In genomic region chr11:90249701-90250141, GRCm38 (mm10) we compare ENCODE assay signal across 8 mouse cellular contexts. TPM values are rescaled to one million over a fixed set of nuclear protein-coding genes. Genes with fewer than 3 reads are reported as not detected.
DNase-seq lines count a peak whose midpoint lies in the region; ATAC-seq and TF ChIP-seq lines count a peak whose summit lies in the region.

No protein-coding gene starts in this region.

- no peak for TF ChIP-seq POLR2A in brain, embryonic 14.5 days (IDR thresholded peaks at IDR 0.05; ENCODE audit: borderline replicate concordance, extremely low read depth, insufficient read depth, insufficient read length, poor library complexity, severe bottlenecking)

- DNase-seq in lung, embryonic 14.5 days: peak; percentile 62
- DNase-seq in lung, adult 18-20 months: no peak
- peak; percentile 76 for DNase-seq in brain, embryonic 14.5 days (ENCODE audit: low read depth)
- peak; percentile 48 for DNase-seq in lung, postnatal 0 days (ENCODE audit: low spot score)
- no peak for DNase-seq in urinary bladder, postnatal 36 days (ENCODE audit: low spot score in 2 of 2)
- DNase-seq in cerebellum, adult 8-10 months: no peak
- no peak for DNase-seq in urinary bladder, adult 18-20 months (ENCODE audit: low spot score in 2 of 2)

- H3K4me2 ChIP-seq in lung, embryonic 14.5 days: peak overlapping the region; percentile 71
- peak overlapping the region; percentile 83 for H3K4me2 ChIP-seq in heart, embryonic 16.5 days (ENCODE audit: low read depth, low read length)
- H3K4me2 ChIP-seq in lung, postnatal 0 days (replicated peaks; ENCODE audit: low read depth, low read length): peak overlapping the region; percentile 92

- 0% methylated on average over 22 of the region's 22 CpGs for WGBS in lung, embryonic 14.5 days
- 0% methylated on average over 22 of the region's 22 CpGs for whole genome bisulfite sequencing in heart, embryonic 16.5 days
- under 1% methylated on average over 21 of the region's 22 CpGs for WGBS in lung, postnatal 0 days

- peak overlapping the region; percentile 83 for H3K4me3 ChIP-seq in lung, embryonic 14.5 days (ENCODE audit: low read depth, low read length)
- H3K4me3 ChIP-seq in heart, embryonic 16.5 days (ENCODE audit: low read length): peak overlapping the region; percentile 99
- H3K4me3 ChIP-seq in lung, postnatal 0 days (ENCODE audit: low read depth, low read length): peak overlapping the region; percentile 86

- peak; percentile 50 for ATAC-seq in lung, embryonic 14.5 days (ENCODE audit: insufficient read depth)
- ATAC-seq in heart, embryonic 16.5 days (replicated peaks; ENCODE audit: extremely low read depth, insufficient read depth, low FRiP score): peak; percentile 9
- peak; percentile 6 for ATAC-seq in lung, postnatal 0 days

- no peak for TF ChIP-seq EP300 in lung, postnatal 0 days (IDR thresholded peaks at IDR 0.05)

- no peaks in the 10 kb centered on the region for H3K36me3 ChIP-seq in lung, embryonic 14.5 days (ENCODE audit: insufficient read depth)
- no peaks in the 10 kb centered on the region for H3K36me3 ChIP-seq in heart, embryonic 16.5 days (ENCODE audit: control insufficient read depth, insufficient read depth)
- no peaks in the 10 kb centered on the region for H3K36me3 ChIP-seq in lung, postnatal 0 days (ENCODE audit: insufficient read depth, low read length)

- H3K4me1 ChIP-seq in lung, embryonic 14.5 days (ENCODE audit: insufficient read depth): 0 out of 2 replicates have a peak, but pooled peaks cover 9% of the 10 kb centered on the region
- peaks cover 36% of the 10 kb centered on the region for H3K4me1 ChIP-seq in heart, embryonic 16.5 days (ENCODE audit: control insufficient read depth, insufficient read depth, low read length)
- peaks cover 8% of the 10 kb centered on the region for H3K4me1 ChIP-seq in lung, postnatal 0 days (ENCODE audit: insufficient read depth, low read depth, low read length)

- H3K27me3 ChIP-seq in lung, embryonic 14.5 days (ENCODE audit: insufficient read depth, low read length): no peaks in the 10 kb centered on the region
- H3K27me3 ChIP-seq in heart, embryonic 16.5 days (ENCODE audit: control insufficient read depth, insufficient read depth, low read length): no peaks in the 10 kb centered on the region
- no peaks in the 10 kb centered on the region for H3K27me3 ChIP-seq in lung, postnatal 0 days (replicated peaks; ENCODE audit: insufficient read depth, low read length)

- H3K9ac ChIP-seq in lung, embryonic 14.5 days: peak overlapping the region; percentile 90
- H3K9ac ChIP-seq in heart, embryonic 16.5 days (ENCODE audit: low read length): peak overlapping the region; percentile 99
- peak overlapping the region; percentile 89 for H3K9ac ChIP-seq in lung, postnatal 0 days (replicated peaks; ENCODE audit: low read depth)

- peak overlapping the region; percentile 78 for H3K27ac ChIP-seq in lung, embryonic 14.5 days (ENCODE audit: low read depth)
- H3K27ac ChIP-seq in heart, embryonic 16.5 days (ENCODE audit: low read length): peak overlapping the region; percentile 94
- H3K27ac ChIP-seq in lung, postnatal 0 days (ENCODE audit: low read length): peak overlapping the region; percentile 78

- TF ChIP-seq CTCF in lung, embryonic 14.5 days (IDR thresholded peaks at IDR 0.05; ENCODE audit: low read depth): no peak
- TF ChIP-seq CTCF in brain, embryonic 14.5 days (IDR thresholded peaks at IDR 0.05; ENCODE audit: borderline replicate concordance, extremely low read depth, insufficient read depth, insufficient read length): no peak
- no peak for TF ChIP-seq CTCF in lung, postnatal 0 days (IDR thresholded peaks at IDR 0.05)

- H3K9me3 ChIP-seq in lung, embryonic 14.5 days (ENCODE audit: low read depth, low read length): no peaks in the 10 kb centered on the region
- no peaks in the 10 kb centered on the region for H3K9me3 ChIP-seq in heart, embryonic 16.5 days (replicated peaks; ENCODE audit: control insufficient read depth, low read length)
- no peaks in the 10 kb centered on the region for H3K9me3 ChIP-seq in lung, postnatal 0 days (ENCODE audit: low read length)

RNA-seq across cellular contexts. Expression of gene Mmd, which starts 0.5 kb away (rescaled TPM):
- 31.5 and 33.9 TPM in 2 replicates for polyA plus RNA-seq in lung, embryonic 14.5 days (2014; fragmentation: Nextera tagmentation; extraction: Ambion mirVana)
- 78.5 and 102 TPM in 2 replicates for polyA plus RNA-seq in brain, embryonic 14.5 days (2012; rRNA removed)
- polyA plus RNA-seq in heart, embryonic 16.5 days (2015; fragmentation: Nextera tagmentation; extraction: Ambion mirVana): 77.0 and 80.2 TPM in 2 replicates
- 32.5 and 35.8 TPM in 2 replicates for polyA plus RNA-seq in lung, postnatal 0 days (2015; fragmentation: Nextera tagmentation; extraction: Ambion mirVana)

Comparison
In these comparisons a context has a peak if more than half of its experiments do, and no peak if none do; other contexts are left out.
1. DNase-seq: peak in lung, embryonic 14.5 days (single experiment), brain, embryonic 14.5 days (single experiment) and lung, postnatal 0 days (single experiment); none in lung, adult 18-20 months (0 of 2), urinary bladder, postnatal 36 days (0 of 2), cerebellum, adult 8-10 months (single experiment) and urinary bladder, adult 18-20 months (0 of 2).
2. Peak in every context shown above with its lines, with median percentiles within 50 percentile points of each other: ATAC-seq, H3K27ac ChIP-seq, H3K4me2 ChIP-seq, H3K4me3 ChIP-seq and H3K9ac ChIP-seq.